Mouse (Mus musculus): ENCODE measurements around the gene Gar1. TPM values are rescaled to one million over a fixed set of nuclear protein-coding genes. Genes with fewer than 3 reads are reported as not detected.
A peak's percentile ranks its signal among the peaks of the same experiment; 100 is the strongest.

The Gar1 gene
- total and polyA plus RNA-seq, 3 experiments = 16.6 to 23.0 (median 19.7) TPM

- intact Hi-C loops (cut with DNase I) = loop anchor here (1.0 kb wide), 1 partner anchor 217 kb away; no protein-coding TSS in a partner anchor
- no peaks in the 10 kb centered on the region for H3K4me1 ChIP-seq (ENCODE audit: control insufficient read depth, insufficient read depth, low read length)
These were observed 32.5 kb upstream of the Gar1 start for GRCm38 (mm10) chr3:129863698-129864097.

GRCm38 (mm10) chr3:129862592-129862991, 31.4 kb upstream of the Gar1 start:
- 42% methylated on average over 2 of the region's 2 CpGs for WGBS
- Histone ChIP-seq H3K79me2 (replicated peaks; ENCODE audit: control insufficient read depth, insufficient read depth, low read length) (no peaks in the 10 kb centered on the region), H3K4me1 (ENCODE audit: control insufficient read depth, insufficient read depth, low read length) (no peaks in the 10 kb centered on the region), H3K4me3 (no peak overlapping the region), H3K36me3 (ENCODE audit: control insufficient read depth, insufficient read depth, low read length) (no peaks in the 10 kb centered on the region), H3K27ac (no peak overlapping the region), H3K27me3 (ENCODE audit: control insufficient read depth, insufficient read depth, low read length) (no peaks in the 10 kb centered on the region), H3K9ac (ENCODE audit: low read depth, low read length) (no peak overlapping the region)
- no peak for DNase-seq
- intact Hi-C loops (cut with DNase I) = no loop called here
- TF ChIP-seq EP300 (IDR thresholded peaks at IDR 0.05; ENCODE audit: insufficient read depth, low read depth, low read length) = no peak
- no peak for TF ChIP-seq POLR2A (IDR thresholded peaks at IDR 0.05; ENCODE audit: insufficient read depth, low read depth, low read length)
- no peak for TF ChIP-seq CTCF (IDR thresholded peaks at IDR 0.05)

More at GRCm38 (mm10) chr3:129863698-129864097, 32.5 kb upstream of the Gar1 start:
- Histone ChIP-seq H3K79me2 (replicated peaks; ENCODE audit: control insufficient read depth, insufficient read depth, low read length) (no peaks in the 10 kb centered on the region), H3K27me3 (ENCODE audit: control insufficient read depth, insufficient read depth, low read length) (no peaks in the 10 kb centered on the region), H3K36me3 (ENCODE audit: control insufficient read depth, insufficient read depth, low read length) (no peaks in the 10 kb centered on the region), H3K4me3 (no peak overlapping the region), H3K27ac (no peak overlapping the region), H3K9ac (ENCODE audit: low read depth, low read length) (no peak overlapping the region)
- TF ChIP-seq POLR2A (IDR thresholded peaks at IDR 0.05; ENCODE audit: insufficient read depth, low read depth, low read length) (no peak), CTCF (IDR thresholded peaks at IDR 0.05) (peak; percentile 75)
- 42% methylated on average over 14 of the region's 14 CpGs for whole genome bisulfite sequencing
- peak; percentile 8 to 52 for DNase-seq

- Histone ChIP-seq H3K4me1 (ENCODE audit: control insufficient read depth, insufficient read depth, low read length) (no peaks in the 10 kb centered on the region), H3K27me3 (ENCODE audit: control insufficient read depth, insufficient read depth, low read length) (no peaks in the 10 kb centered on the region), H3K9ac (ENCODE audit: low read depth, low read length) (no peak overlapping the region), H3K4me3 (no peak overlapping the region), H3K36me3 (ENCODE audit: control insufficient read depth, insufficient read depth, low read length) (no peaks in the 10 kb centered on the region), H3K27ac (no peak overlapping the region), H3K79me2 (replicated peaks; ENCODE audit: control insufficient read depth, insufficient read depth, low read length) (no peaks in the 10 kb centered on the region)
- intact Hi-C loops (cut with DNase I) = no loop called here
- 78% methylated on average over 7 of the region's 7 CpGs for WGBS
- TF ChIP-seq EP300 (IDR thresholded peaks at IDR 0.05; ENCODE audit: insufficient read depth, low read depth, low read length) = no peak
- TF ChIP-seq POLR2A (IDR thresholded peaks at IDR 0.05; ENCODE audit: insufficient read depth, low read depth, low read length) = no peak
- TF ChIP-seq CTCF (IDR thresholded peaks at IDR 0.05) = no peak
- DNase-seq = no peak
These were observed 15.7 kb upstream of the Gar1 start for GRCm38 (mm10) chr3:129846846-129847245.

DNA sequence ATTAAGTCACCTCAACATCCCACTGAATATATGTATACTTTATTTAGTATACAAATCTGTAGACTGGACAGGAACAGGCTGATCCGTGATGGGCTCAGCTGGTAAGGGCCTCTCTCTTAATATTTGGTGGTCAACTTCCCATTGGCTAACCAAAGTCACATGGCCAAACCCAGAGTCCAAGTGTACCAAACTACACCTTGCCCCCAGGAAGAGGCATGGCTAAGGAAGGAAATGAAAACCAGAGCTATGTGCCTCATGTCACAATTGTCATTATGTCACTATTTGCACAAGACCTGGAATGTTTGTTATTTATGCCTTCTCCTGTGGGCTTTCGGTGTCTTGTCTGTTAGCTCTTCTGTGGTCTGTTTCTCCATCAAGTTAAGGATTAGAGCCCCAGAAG, 14.7 kb upstream of the Gar1 start:
- 77% methylated on average over 2 of the region's 2 CpGs for WGBS
- H3K4me3 ChIP-seq = no peak overlapping the region
- no peak for TF ChIP-seq EP300 (IDR thresholded peaks at IDR 0.05; ENCODE audit: insufficient read depth, low read depth, low read length)
- TF ChIP-seq POLR2A (IDR thresholded peaks at IDR 0.05; ENCODE audit: insufficient read depth, low read depth, low read length) = no peak
- no peak for TF ChIP-seq CTCF (IDR thresholded peaks at IDR 0.05)
- no peaks in the 10 kb centered on the region for H3K4me1 ChIP-seq (ENCODE audit: control insufficient read depth, insufficient read depth, low read length)
- no peak overlapping the region for H3K27ac ChIP-seq
- DNase-seq = no peak
- intact Hi-C loops (cut with DNase I) = no loop called here
- no peaks in the 10 kb centered on the region for H3K36me3 ChIP-seq (ENCODE audit: control insufficient read depth, insufficient read depth, low read length)
- H3K79me2 ChIP-seq (replicated peaks; ENCODE audit: control insufficient read depth, insufficient read depth, low read length) = no peaks in the 10 kb centered on the region
- H3K9ac ChIP-seq (ENCODE audit: low read depth, low read length) = no peak overlapping the region
- no peaks in the 10 kb centered on the region for H3K27me3 ChIP-seq (ENCODE audit: control insufficient read depth, insufficient read depth, low read length)

- no peaks in the 10 kb centered on the region for H3K4me1 ChIP-seq (ENCODE audit: control insufficient read depth, insufficient read depth, low read length)
- no peaks in the 10 kb centered on the region for H3K36me3 ChIP-seq (ENCODE audit: control insufficient read depth, insufficient read depth, low read length)
- intact Hi-C loops (cut with DNase I) = loop anchor here (10.0 kb wide), 1 partner anchor 303 kb away; the partner anchor contains the start of gene Elovl6
- H3K9ac ChIP-seq (ENCODE audit: low read depth, low read length) = no peak overlapping the region
- no peaks in the 10 kb centered on the region for H3K27me3 ChIP-seq (ENCODE audit: control insufficient read depth, insufficient read depth, low read length)
- DNase-seq = no peak
- H3K79me2 ChIP-seq (replicated peaks; ENCODE audit: control insufficient read depth, insufficient read depth, low read length) = no peaks in the 10 kb centered on the region
- TF ChIP-seq CTCF (IDR thresholded peaks at IDR 0.05) = no peak
- TF ChIP-seq POLR2A (IDR thresholded peaks at IDR 0.05; ENCODE audit: insufficient read depth, low read depth, low read length) = no peak
- TF ChIP-seq EP300 (IDR thresholded peaks at IDR 0.05; ENCODE audit: insufficient read depth, low read depth, low read length) = no peak
- H3K27ac ChIP-seq = no peak overlapping the region
- H3K4me3 ChIP-seq = no peak overlapping the region
- 52% methylated on average over 7 of the region's 7 CpGs for WGBS
These were observed 6.8 kb upstream of the Gar1 start for GRCm38 (mm10) chr3:129838017-129838416.

- no peaks in the 10 kb centered on the region for H3K79me2 ChIP-seq (replicated peaks; ENCODE audit: control insufficient read depth, insufficient read depth, low read length)
- no peak overlapping the region for H3K27ac ChIP-seq
- no peak overlapping the region for H3K9ac ChIP-seq (ENCODE audit: low read depth, low read length)
- no peaks in the 10 kb centered on the region for H3K4me1 ChIP-seq (ENCODE audit: control insufficient read depth, insufficient read depth, low read length)
- DNase-seq = no peak
- 47% methylated on average over 6 of the region's 6 CpGs for WGBS
- no peak overlapping the region for H3K4me3 ChIP-seq
- intact Hi-C loops (cut with DNase I) = loop anchor here (10.0 kb wide), 1 partner anchor 302 kb away; the partner anchor contains the start of gene Elovl6
- no peaks in the 10 kb centered on the region for H3K36me3 ChIP-seq (ENCODE audit: control insufficient read depth, insufficient read depth, low read length)
- H3K27me3 ChIP-seq (ENCODE audit: control insufficient read depth, insufficient read depth, low read length) = no peaks in the 10 kb centered on the region
- TF ChIP-seq CTCF (IDR thresholded peaks at IDR 0.05) (no peak), EP300 (IDR thresholded peaks at IDR 0.05; ENCODE audit: insufficient read depth, low read depth, low read length) (no peak), POLR2A (IDR thresholded peaks at IDR 0.05; ENCODE audit: insufficient read depth, low read depth, low read length) (no peak)
These were observed 5.8 kb upstream of the Gar1 start for GRCm38 (mm10) chr3:129836965-129837364.

All from heart, adult 2 months (tissue).